Mouse (Mus musculus) adrenal gland, postnatal 4 days (tissue): ENCODE data around the gene Map4k2. TPM values are rescaled to one million over a fixed set of nuclear protein-coding genes. Genes with fewer than 3 reads are reported as not detected.
A peak's percentile ranks its signal among the peaks of the same experiment; 100 is the strongest.
"Not testable (repeated sequence)": the region's sequence is repeated elsewhere in the genome, so short reads cannot be mapped to it uniquely, and the experiment has no call there.

ENCODE experiments used
- DNase-seq, 2 experiments: peaks; one replicate each; pipeline ENCODE4 v3.0.0; 2021 to 2022; ENCODE audit warnings: low spot score in 2 of 2, mixed read lengths in 2 of 2
- long read RNA-seq, 2 experiments: library from polyadenylated mRNA; stranded (forward); transcript quantifications; one replicate each; pipeline ENCODE4 v2.0.0; 2021
- total RNA-seq, 2 experiments: library from RNA; stranded (reverse); gene quantifications; 2 replicates each; pipeline ENCODE4 v1.2.3; 2021

The Map4k2 gene
- 10 to 100 TPM; 61.1 to 62.0 TPM for total RNA-seq
- long read RNA-seq, experiment 1, full-length matches to known transcripts = 4 of 9 reads
- long read RNA-seq, experiment 1, partial matches to known transcripts = 3 of 9 reads
- long read RNA-seq, experiment 1, other reads (novel, unspliced or antisense) = 2 of 9 reads
- long read RNA-seq, experiment 2, full-length matches to known transcripts = 2 of 23 reads
- long read RNA-seq, experiment 2, partial matches to known transcripts = 9 of 23 reads
- long read RNA-seq, experiment 2, other reads (novel, unspliced or antisense) = 12 of 23 reads

DNA sequence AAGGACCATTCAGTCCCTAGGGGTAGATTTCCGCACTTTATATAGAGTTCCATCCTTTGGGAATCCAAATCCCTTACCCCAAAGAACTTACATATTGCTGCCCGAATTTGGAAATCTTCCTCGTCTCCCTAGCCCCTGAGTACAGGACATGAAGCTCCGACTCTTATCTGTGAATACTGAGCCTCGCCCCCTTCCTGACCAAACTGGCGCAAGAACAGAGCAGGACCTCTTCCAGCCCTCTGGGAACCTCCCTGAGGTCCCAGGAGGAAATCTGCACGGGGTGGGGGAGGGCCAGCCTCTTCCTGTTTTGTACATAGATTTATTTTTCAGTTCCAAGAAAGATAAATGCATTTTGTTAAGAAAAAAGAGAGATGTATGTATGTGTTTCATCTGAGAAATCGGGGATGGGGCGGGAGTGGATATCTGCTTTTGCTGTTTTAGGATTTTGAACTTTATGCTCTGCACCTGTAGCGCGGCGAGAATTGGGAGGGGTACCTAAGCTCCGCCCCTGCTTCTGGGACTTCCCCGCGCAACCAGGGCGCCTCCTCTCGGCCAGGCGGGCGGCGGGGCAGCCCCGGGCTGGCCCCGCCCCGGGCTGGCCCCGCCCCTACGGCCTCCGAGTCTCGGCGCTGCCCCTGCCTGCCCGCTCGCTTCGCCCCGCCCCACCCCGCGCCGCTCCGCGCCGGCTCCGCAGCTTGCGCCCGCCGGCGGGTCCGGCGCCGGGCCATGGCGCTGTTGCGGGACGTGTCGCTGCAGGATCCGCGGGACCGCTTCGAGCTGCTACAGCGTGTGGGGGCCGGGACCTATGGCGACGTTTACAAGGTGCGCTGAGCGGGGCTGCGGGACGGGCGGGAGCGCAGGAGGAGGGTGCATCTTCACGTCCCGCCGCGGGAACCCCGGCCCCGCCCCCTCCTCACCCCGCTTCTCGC is at the start of gene Map4k2:
Gene Map4k2 (plus strand): TSS at position 612 of the 929 bp plus-strand sequence.
- DNase-seq = peak; percentile 77 to 79

DNA sequence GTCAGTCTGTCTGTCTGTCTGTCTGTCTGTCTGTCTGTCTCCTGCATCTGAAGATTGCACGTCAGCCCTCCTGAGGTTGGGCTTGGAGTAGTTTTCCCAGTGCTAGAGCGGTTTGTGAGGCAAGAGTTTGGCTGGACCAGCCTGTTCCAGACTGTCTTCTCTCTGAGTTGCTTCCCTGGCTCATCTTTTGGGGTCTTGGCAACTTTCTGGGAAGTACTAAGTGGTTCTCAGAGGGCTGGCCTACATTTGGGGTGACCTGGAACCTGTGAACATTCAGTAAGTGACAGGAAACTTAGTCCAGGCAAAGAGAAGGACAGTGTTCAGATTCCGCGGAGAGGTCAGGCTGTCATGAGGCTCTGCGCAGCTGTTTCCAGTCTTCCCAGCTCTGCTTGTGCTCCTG is 48.7 kb upstream of the Map4k2 start:
- no peak for DNase-seq

DNA sequence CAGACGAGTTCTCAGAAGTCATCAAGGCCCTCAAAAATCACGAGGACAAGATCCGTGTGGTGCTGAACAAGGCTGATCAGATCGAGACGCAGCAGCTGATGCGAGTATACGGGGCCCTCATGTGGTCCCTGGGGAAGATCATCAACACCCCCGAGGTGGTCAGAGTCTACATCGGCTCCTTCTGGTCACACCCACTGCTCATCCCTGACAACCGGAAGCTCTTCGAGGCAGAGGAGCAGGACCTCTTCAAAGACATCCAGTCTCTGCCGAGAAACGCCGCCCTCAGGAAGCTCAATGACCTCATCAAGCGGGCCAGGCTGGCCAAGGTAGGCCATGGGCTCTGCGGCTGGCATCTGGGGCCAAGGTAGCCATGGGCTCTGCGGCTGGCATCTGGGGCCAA is 46.6 kb upstream of the Map4k2 start:
- no peak for DNase-seq

DNA sequence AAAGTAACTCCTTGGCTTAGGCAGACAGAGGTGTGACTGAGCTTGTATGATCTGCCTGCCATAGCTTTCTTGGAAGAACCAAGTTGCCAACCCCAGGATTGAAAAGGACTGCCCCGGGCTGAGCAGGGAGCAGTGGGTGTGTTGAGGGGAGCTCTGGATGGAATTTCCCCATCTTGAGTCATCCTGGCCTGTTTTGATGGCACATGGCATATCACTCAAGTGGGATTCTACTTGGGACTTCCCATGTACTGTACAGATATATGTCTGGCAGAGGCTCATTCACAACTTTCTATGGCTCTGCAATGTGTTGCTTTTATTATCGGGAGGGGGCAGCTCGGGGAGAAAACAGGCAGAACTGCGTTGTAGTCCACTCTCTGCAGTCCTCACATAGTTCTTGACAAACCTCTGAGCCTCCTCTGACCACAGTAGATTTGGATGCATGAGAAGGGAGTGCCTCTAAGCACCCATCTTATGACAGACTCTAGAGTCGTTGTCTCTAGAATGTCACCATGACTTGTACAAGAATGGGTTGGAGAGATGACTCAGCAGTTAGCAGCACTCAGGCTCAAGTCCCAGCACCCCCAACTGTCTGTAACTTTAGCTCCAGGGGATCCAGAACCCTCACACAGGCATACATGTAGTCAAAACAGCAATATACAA is 44.3 kb upstream of the Map4k2 start:
- DNase-seq = no peak

DNA sequence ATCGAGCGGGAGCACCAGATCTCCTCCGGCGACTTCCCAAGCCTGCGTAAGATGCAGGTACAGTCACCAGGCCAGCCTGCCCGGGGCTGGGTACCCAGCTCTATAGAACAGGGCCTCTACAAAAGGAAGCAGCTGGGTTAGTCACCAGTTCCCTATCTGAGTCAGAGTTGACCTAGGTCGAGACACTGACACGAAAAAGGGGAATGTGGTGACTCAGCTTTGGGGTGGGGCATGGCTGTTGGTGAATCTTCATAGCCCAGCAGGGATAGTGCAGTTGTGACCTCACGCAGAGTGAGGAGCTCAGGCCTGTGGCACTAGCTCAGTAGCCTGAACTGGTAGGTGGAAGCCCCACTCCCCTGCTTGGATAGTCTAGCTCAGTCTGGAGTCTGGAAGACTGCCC is 43.3 kb upstream of the Map4k2 start:
- peak in 1 of 2 experiments; percentile 40 for DNase-seq

DNA sequence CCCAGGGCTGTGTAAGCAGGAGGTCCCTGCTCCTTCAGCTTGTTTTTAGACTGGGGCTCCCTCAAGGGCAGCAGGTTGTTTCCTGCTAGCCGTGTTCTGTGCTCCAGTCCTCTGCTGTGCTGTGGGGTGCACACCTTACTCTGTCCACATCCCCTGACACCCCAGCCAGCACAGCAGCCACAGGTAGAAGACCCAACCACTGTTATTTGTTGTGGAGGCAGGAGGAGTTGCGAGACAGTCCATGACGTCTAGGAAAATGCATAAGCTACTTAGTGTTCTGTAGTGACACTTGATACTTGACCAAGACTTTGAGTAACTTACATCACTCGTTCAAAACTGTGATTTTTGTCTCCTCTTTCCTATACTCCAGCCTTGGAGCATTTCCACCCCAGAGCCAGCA is 41.9 kb upstream of the Map4k2 start:
- DNase-seq = no peak

DNA sequence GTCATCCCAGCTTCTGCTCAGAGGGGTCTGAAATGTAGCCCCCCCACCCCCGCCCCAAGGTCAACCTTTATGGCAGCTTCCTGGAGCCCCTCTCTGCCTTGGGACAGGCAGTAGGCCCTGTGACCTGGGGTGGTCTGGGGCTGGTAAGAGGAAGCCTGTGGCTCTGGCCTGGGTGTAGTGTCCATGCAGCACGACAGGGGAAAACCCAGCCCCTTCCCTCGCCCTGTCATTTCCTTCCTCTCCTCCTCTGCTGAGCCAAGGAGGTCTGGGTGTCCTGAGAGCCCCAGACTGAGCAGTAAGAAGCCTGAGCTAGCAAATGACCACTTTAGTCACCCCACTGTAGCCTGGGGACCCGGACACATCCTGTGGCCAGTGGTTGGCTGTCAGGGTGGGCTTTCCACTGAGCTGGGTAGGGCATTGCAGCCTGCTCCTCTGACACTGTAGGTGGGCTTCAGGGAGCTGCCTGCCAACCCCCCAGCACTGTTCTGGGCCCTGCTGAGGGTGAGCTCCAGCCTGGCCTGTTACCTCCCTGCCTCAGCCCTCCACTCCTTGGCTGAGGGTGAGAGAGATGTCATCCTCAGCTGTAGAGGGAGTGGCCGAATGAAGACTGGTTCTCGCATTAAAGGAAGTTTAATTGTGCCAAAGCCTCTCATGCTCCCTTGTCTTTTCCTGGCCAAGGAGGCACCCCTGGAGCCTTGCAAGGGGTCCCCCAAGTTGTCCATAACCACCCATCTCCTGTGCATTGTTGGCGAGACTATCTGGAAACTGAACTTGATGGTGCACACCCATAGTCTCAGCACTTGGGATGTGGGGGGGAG is 41.3 kb upstream of the Map4k2 start:
- no peak for DNase-seq

DNA sequence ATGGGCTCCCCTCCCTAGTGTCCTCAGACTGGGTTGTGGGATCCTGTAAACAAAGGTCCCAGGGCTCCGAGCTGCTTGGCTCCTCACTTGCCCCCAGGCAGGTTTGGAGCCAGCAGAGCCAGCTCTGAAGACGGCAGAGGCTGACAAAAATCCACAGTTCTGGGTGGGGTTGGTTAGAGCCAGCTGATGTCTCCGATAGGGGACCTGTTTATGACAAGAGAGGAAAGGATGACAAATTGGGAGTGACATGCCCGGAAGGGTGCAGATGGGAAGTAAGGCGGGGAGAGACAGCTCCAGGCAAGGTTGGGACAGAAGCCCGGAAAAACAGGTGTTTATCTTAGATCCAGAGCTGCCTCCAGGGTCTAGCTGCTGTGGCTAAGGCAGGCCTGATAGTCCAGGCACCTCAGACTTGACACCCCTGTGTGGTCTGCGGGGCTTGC is 40.5 kb upstream of the Map4k2 start:
- DNase-seq = no peak

DNA sequence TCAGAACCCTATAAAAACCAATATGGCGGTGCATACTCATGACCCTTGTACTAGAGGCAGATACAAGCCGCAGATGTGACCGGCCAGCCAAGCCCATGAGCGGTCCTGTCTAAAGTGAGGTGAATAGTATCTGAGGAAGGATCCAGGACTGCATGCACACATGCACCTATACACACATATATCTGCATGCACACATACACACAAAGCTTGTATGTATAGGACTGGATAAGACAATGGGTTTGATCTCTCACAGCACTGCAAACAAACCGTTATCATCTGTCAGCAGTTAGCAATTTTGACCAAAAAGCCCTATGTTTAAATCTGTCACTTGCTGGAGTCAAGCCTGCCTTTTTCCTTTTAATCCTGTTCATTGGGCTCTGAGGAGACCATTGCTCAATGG is 38.8 kb upstream of the Map4k2 start:
- DNase-seq = no peak

DNA sequence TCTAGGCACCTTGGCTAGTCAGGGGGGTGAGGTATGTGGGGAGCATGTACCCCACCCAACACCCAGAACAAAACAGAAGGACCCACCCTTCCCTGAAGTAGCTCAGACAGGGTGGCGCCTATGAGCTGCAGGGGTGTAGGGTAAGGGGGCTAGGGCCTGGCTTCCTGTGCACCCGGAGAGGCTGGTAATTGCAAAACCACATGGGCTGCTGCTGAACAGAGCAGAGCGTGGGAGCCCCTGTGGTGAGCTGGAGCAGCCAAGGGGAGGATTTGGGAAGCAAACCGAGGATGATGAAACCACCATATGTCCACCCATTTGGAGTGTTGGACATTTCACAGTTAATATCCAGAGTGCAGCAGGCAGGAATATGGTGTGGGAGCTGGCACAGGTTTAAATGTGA is 38.4 kb upstream of the Map4k2 start:
- no peak for DNase-seq

DNA sequence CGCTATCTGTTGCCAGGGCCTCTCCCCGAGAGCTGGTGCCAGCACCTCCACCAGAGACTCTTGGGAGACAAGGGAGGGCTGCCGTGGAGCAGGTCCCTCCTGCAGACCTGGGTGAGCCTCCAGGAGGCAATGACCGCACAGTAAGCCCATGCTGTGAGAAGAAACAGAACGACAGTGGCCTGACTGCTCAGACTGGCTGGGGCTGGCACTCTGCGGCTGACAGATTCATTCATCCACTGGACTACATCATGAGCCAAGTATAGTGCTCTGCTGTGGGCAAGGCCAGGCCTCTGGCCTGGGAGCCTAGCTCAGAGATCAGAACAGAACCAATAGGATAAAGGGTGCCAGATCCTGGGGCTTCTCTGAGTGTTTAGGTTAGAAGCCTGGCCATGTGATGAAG is 37.1 kb upstream of the Map4k2 start:
- no peak for DNase-seq

DNA sequence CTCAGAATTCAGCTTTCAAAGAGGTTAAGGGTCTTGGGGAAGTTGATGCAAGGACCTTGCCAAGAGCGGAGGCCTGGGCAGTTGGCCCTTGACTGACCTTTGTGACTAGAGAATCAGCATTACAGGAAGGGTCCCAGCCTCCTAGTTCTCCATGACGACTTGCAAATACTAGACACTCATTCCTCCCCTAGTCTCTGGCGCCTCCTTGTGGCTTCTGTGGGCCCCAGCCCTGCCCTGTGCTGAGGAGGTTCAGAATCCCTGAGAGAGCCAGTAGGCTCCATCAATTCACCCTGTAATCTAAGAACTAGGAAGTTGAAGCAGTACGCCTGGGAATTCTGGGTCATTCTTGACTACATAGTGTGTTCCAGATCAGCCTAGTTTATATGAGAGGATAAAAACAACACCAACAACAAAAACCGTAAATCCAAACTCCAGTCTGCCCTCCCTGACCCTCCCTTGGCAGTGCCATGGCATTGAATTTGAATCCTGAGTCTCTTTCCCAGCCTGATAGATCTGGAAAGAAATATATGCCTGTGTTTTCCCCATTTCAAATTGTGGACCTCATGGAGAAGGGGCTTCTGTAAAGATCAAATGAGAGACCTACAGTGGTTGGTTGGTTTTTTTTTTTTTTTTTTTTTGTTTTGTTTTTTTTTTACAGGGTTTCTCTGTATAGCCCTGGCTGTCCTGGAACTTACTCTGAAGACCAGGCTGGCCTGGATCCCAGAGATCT is 36.0 kb upstream of the Map4k2 start:
- peak; percentile 77 to 93 for DNase-seq

DNA sequence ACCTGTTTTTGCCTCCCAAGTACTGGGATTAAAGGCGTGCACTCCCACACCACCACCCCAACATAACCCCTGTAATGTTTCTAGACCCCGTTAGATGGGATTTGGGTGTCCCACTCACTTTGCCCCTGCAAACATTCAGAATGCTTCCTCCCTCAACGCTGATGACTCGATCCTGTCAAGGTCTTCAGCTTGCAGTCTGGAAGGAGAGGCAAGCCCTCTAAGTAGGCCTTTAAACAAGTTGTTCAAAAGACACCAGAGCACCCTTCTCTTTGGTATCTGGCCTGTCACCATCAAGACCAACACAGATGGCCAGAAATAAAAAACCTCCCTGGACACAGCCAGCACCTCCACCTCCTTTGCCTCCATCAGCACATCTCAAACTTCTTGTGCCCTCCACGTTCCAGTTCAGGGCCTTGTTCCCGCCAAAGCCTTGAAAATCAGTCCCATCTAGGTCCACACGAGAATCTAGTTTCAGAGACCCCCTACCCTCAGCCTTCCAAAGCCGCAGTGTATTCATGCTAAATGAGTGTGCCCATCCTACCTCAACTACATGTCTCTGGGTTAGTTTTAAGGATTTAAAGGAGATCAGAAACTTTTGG is 35.3 kb upstream of the Map4k2 start:
- DNase-seq = no peak

DNA sequence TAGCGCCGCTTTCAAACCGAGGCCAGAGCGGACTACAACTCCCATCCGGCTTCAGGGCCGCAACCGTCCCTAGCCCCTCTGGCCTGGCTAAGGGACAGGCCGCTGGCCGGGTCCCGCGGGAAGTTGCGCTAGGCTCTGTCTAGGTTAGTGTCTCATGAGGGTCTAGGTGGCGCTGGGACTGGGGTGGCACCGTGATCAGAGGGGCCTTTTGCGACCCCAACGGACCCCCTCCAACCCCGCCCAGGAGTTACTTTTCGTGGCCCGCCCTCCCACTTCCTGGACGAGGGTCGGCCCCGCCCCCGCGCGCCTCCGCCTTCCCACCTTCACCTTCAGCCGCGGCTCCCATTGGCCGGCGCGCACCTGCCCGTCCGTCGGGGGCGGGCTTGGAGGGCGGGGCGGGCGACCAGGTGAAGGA is 34.8 kb upstream of the Map4k2 start, which contains the start of gene Cdc42bpg:
Gene Cdc42bpg (plus strand): TSS at position 320 of the 415 bp plus-strand sequence.
- peak; percentile 63 to 65 for DNase-seq

DNA sequence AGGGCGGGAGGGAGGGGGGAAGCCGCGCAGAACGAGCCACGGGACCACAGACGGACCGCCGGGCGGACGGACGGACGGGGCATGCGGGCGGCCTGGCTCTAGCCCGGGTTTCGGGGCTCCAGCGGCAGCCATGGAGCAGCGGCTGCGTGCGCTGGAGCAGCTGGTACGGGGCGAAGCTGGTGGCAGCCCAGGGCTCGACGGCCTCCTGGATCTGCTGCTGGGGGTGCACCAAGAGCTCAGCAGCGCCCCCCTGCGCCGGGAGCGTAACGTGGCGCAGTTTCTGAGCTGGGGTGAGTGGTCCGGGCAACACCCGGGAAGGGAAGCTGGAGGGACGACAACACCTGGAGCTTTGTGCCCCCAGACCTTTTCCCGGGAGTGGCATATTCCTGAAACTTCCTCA is 34.3 kb upstream of the Map4k2 start:
- DNase-seq = peak; percentile 52 to 69

DNA sequence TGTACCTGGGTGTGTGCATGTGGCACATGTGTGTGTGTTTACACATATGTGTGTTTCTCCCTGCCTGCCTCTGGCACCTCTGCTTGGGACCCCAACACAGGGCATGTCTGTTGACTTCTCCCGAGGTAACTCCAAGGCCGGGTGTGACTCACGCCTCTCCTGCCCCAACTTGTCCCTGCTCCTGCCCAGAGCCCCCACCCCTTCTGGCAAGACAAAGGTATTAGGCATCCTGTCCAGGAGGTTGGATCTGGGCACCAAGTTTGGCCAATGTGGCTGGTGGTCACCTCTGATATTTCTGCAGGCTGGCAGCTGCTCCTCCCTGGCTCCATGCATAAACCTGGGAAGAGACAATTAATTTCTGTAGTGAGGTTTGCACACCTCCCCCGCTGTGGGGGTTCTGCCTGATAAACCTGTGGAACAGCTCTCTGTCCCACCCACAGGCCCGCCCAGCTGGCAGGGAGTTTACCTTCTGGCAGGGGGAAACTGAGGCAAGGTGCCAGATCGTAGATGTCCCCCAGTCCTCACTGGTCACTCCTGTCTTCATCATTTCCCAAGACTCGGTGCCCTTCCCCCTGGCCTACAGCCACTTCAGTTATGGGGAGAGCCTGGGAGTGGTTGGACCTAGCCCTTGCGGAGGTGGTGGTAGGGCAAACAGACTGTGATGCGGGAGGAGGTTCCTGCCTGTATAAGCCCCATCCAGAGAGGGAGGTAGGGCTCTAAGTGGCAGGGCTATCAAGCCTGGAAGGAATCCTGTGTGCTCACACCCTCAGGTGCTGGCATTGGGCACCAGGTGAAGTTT is 33.0 kb upstream of the Map4k2 start:
- no peak for DNase-seq

DNA sequence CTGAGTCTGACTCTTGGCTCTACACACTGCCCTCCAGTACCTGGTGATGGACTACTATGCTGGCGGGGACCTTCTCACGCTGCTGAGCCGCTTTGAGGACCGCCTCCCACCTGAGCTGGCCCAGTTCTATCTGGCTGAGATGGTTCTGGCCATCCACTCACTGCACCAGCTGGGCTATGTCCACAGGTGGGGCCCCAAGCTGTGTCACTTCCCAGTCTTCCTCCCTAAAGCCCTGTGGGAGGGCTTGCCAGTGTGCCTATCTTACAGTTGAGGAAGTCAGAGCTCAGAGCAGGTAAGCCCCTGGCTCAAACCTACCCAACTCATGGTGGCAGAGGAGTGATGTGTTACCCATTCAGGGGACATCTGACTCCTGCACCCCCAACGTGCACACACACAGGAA is 30.8 kb upstream of the Map4k2 start:
- DNase-seq = no peak

DNA sequence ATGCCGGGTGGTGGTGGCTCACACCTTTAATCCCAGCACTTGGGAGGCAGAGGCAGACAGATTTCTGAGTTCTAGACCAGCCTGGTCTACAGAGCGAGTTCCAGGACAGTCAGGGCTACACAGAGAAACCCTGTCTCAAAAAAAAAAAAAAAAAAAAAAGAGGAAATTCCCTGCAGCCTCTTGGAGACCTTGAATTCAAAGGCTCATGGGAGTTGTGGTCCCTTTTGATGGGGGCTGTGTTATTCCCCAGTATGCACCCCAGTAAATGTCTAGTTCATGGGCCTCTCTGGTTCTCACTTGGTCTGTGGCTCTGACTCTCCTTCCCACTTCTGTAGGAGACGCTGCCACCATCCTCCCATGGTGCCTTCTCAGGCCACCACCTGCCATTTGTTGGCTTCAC is 29.2 kb upstream of the Map4k2 start:
- not testable (repeated sequence) for DNase-seq

DNA sequence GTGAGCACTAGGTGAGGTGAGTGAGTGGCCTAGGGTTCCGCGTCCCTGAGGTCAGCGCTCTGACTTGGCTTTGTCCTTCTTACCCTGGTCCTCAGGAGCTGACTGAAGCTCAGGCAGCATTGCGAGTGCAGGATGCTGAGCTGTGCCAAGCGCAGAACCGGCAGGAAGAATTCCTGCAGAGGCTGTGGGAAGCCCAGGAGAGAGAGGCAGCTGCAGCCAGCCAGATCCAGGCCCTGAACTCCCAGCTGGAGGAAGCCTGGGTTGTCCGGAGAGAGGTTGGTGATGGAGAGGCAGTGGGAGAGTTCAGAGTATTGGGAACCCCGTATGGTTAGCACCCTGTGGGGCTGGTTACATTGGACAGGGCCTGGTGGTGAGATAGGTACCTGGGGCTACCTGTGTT is 27.1 kb upstream of the Map4k2 start:
- no peak for DNase-seq
